Mouse (Mus musculus) hindbrain, embryonic 13.5 days (tissue): Measurements from ENCODE around the gene Lmx1a. TPM values are rescaled to one million over a fixed set of nuclear protein-coding genes. Genes with fewer than 3 reads are reported as not detected.

ENCODE experiments used
- ATAC-seq: fragments of 200-750 bp; cut with Nextera tagmentation; 2 replicates; pipeline ENCODE4 v1.8.0; 2017; ENCODE audit warnings: moderate TSS enrichment; ENCODE audit not compliant: low FRiP score
- H3K27ac ChIP-seq: fragments of 300-500 bp; sonication (generic); 2 replicates; pipeline ENCODE4 v1.5.1; 2015; ENCODE audit warnings: inconsistent platforms, mild to moderate bottlenecking, moderate library complexity
- H3K27me3 ChIP-seq: fragments of 300-500 bp; sonication (generic); 2 replicates; pipeline ENCODE4 v1.6.1; 2015; ENCODE audit warnings: mild to moderate bottlenecking, inconsistent platforms
- H3K36me3 ChIP-seq: fragments of 300-500 bp; sonication (generic); 2 replicates; pipeline ENCODE4 v1.6.1; 2015; ENCODE audit warnings: mild to moderate bottlenecking, inconsistent platforms
- H3K4me1 ChIP-seq: fragments of 300-500 bp; sonication (generic); replicated peaks from 2 replicates; pipeline ENCODE4 v1.6.1; 2015; ENCODE audit warnings: inconsistent platforms
- H3K4me2 ChIP-seq: fragments of 300-500 bp; sonication (generic); 2 replicates; pipeline ENCODE4 v1.6.1; 2015; ENCODE audit warnings: inconsistent platforms, mild to moderate bottlenecking, moderate library complexity
- H3K4me3 ChIP-seq: fragments of 300-500 bp; sonication (generic); 2 replicates; pipeline ENCODE4 v1.5.1; 2015; ENCODE audit warnings: mild to moderate bottlenecking, inconsistent platforms
- H3K9ac ChIP-seq: fragments of 300-500 bp; sonication (generic); 2 replicates; pipeline ENCODE4 v1.6.1; 2015; ENCODE audit warnings: mild to moderate bottlenecking, inconsistent platforms
- H3K9me3 ChIP-seq: fragments of 300-500 bp; sonication (generic); 2 replicates; pipeline ENCODE4 v1.6.1; 2016; ENCODE audit warnings: inconsistent platforms
- WGBS: fragments of 180-500 bp; shearing (Covaris S2); methylation state at CpG from one replicate; pipeline ENCODE4 v1.1.7; 2015; 5-methylcytosine and 5-hydroxymethylcytosine counted together
- polyA plus RNA-seq: library from polyadenylated mRNA; unstranded; fragments of >200 nt; fragmentation: Nextera tagmentation; extraction: Ambion mirVana; gene quantifications from 2 replicates; pipeline ENCODE4 v1.2.1, GENCODE M21; 2015

Gene Lmx1a
- polyA plus RNA-seq, 1 experiment from 2014 or later, result 10.1 TPM

- ATAC-seq, result no peak
- H3K4me1 ChIP-seq, result no peaks in the 10 kb centered on the region
- WGBS, result 79% methylated on average over 1 of the region's 1 CpGs
- H3K9ac ChIP-seq, result no peak overlapping the region
- H3K4me3 ChIP-seq, result no peak overlapping the region
- no peaks in the 10 kb centered on the region for H3K36me3 ChIP-seq
- no peak overlapping the region for H3K4me2 ChIP-seq
- H3K9me3 ChIP-seq, result no peaks in the 10 kb centered on the region
- 0 out of 2 replicates have a peak, but pooled peaks cover 2% of the 10 kb centered on the region for H3K27me3 ChIP-seq
- no peak overlapping the region for H3K27ac ChIP-seq
Measured at GRCm38 (mm10) chr1:167872028-167872427, 183.0 kb downstream of the Lmx1a start.

- H3K27me3 ChIP-seq, result 0 out of 2 replicates have a peak, but pooled peaks cover 2% of the 10 kb centered on the region
- no peak overlapping the region for H3K4me3 ChIP-seq
- no peak for ATAC-seq
- H3K4me1 ChIP-seq, result no peaks in the 10 kb centered on the region
- no peak overlapping the region for H3K27ac ChIP-seq
- no peaks in the 10 kb centered on the region for H3K36me3 ChIP-seq
- no peak overlapping the region for H3K4me2 ChIP-seq
- no peak overlapping the region for H3K9ac ChIP-seq
- H3K9me3 ChIP-seq, result no peaks in the 10 kb centered on the region
- 67% methylated on average over 3 of the region's 3 CpGs for WGBS
Measured at GRCm38 (mm10) chr1:167874099-167874498, 185.1 kb downstream of the Lmx1a start.

- WGBS, result 78% methylated on average over 4 of the region's 4 CpGs
Measured at GRCm38 (mm10) chr1:167877931-167878330, 188.9 kb downstream of the Lmx1a start.

GRCm38 (mm10) chr1:167878354-167878753, 189.3 kb downstream of the Lmx1a start:
- Histone ChIP-seq H3K4me2 (no peak overlapping the region), H3K9me3 (no peaks in the 10 kb centered on the region), H3K27me3 (no peaks in the 10 kb centered on the region), H3K36me3 (no peaks in the 10 kb centered on the region), H3K9ac (no peak overlapping the region), H3K4me1 (no peaks in the 10 kb centered on the region), H3K27ac (no peak overlapping the region), H3K4me3 (no peak overlapping the region)
- ATAC-seq, result no peak
- 78% methylated on average over 11 of the region's 11 CpGs for WGBS

More at GRCm38 (mm10) chr1:167877931-167878330, 188.9 kb downstream of the Lmx1a start:
- H3K27me3 ChIP-seq, result no peaks in the 10 kb centered on the region
- no peak overlapping the region for H3K4me2 ChIP-seq
- no peak overlapping the region for H3K27ac ChIP-seq
- no peak overlapping the region for H3K4me3 ChIP-seq
- H3K4me1 ChIP-seq, result no peaks in the 10 kb centered on the region
- ATAC-seq, result no peak
- no peaks in the 10 kb centered on the region for H3K36me3 ChIP-seq
- no peak overlapping the region for H3K9ac ChIP-seq
- H3K9me3 ChIP-seq, result no peaks in the 10 kb centered on the region

- Histone ChIP-seq H3K4me3 (no peak overlapping the region), H3K9me3 (no peaks in the 10 kb centered on the region), H3K4me1 (peaks cover 9% of the 10 kb centered on the region), H3K27ac (no peak overlapping the region), H3K27me3 (peaks cover 12% of the 10 kb centered on the region; the same call in 1 of the 2 replicates), H3K4me2 (no peak overlapping the region), H3K9ac (no peak overlapping the region), H3K36me3 (no peaks in the 10 kb centered on the region)
- no peak for ATAC-seq
- 96% methylated on average over 5 of the region's 5 CpGs for WGBS
Measured at GRCm38 (mm10) chr1:167885776-167886175, 196.7 kb downstream of the Lmx1a start.

- WGBS, result 66% methylated on average over 5 of the region's 5 CpGs
- Histone ChIP-seq H3K4me3 (no peak overlapping the region), H3K36me3 (no peaks in the 10 kb centered on the region), H3K27me3 (peaks cover 12% of the 10 kb centered on the region; the same call in 1 of the 2 replicates), H3K4me1 (peaks cover 9% of the 10 kb centered on the region), H3K27ac (no peak overlapping the region), H3K9ac (no peak overlapping the region), H3K4me2 (peak overlapping the region; percentile 14), H3K9me3 (no peaks in the 10 kb centered on the region)
- no peak for ATAC-seq
Measured at GRCm38 (mm10) chr1:167888120-167888519, 199.1 kb downstream of the Lmx1a start.

GRCm38 (mm10) chr1:167888816-167889215, 199.8 kb downstream of the Lmx1a start:
- H3K9me3 ChIP-seq, result no peaks in the 10 kb centered on the region
- H3K4me1 ChIP-seq, result peaks cover 9% of the 10 kb centered on the region
- H3K27me3 ChIP-seq, result peaks cover 12% of the 10 kb centered on the region; the same call in 1 of the 2 replicates
- H3K4me2 ChIP-seq, result peak overlapping the region; percentile 14
- WGBS, result 26% methylated on average over 9 of the region's 9 CpGs
- no peak overlapping the region for H3K4me3 ChIP-seq
- no peaks in the 10 kb centered on the region for H3K36me3 ChIP-seq
- H3K27ac ChIP-seq, result no peak overlapping the region
- 0 out of 2 replicates have a peak, but pooled peaks have one; percentile 46 for ATAC-seq
- H3K9ac ChIP-seq, result no peak overlapping the region

- Histone ChIP-seq H3K9me3 (no peaks in the 10 kb centered on the region), H3K36me3 (no peaks in the 10 kb centered on the region), H3K27ac (no peak overlapping the region), H3K27me3 (no peaks in the 10 kb centered on the region), H3K4me1 (no peaks in the 10 kb centered on the region), H3K4me3 (no peak overlapping the region), H3K4me2 (no peak overlapping the region), H3K9ac (no peak overlapping the region)
- ATAC-seq, result peak; percentile 54; the same call in 1 of the 2 replicates
- 34% methylated on average over 7 of the region's 7 CpGs for WGBS
Measured at GRCm38 (mm10) chr1:167896234-167896633, 207.2 kb downstream of the Lmx1a start.

Other genes with a start within 250 kb of the Lmx1a start
- not detected in 2 replicates for gene Lrrc52, start 222.5 kb upstream of the Lmx1a start, polyA plus RNA-seq
- 8.8 and 10.1 TPM in 2 replicates for gene Rxrg, start 90.9 kb upstream of the Lmx1a start, polyA plus RNA-seq